Mouse (Mus musculus): ENCODE results near the gene Elof1.

The Elof1 gene

GRCm38 (mm10) chr9:22136765-22137547 lies 20.0 kb upstream of the Elof1 start:
- no peak for DNase-seq (ENCODE audit: low spot score in 2 of 2)

- no peak for DNase-seq (ENCODE audit: low spot score in 2 of 2)
These were observed 18.8 kb upstream of the Elof1 start, which contains the start of gene Acp5 for GRCm38 (mm10) chr9:22135644-22136390. Gene Acp5, minus strand, starts transcription at chr9:22135711.

- peak in 1 of 2 experiments; percentile 38 for DNase-seq (ENCODE audit: low spot score in 2 of 2)
These were observed 18.1 kb upstream of the Elof1 start for GRCm38 (mm10) chr9:22134988-22135643.

GRCm38 (mm10) chr9:22134246-22134890 lies 17.4 kb upstream of the Elof1 start:
- DNase-seq (ENCODE audit: low spot score in 2 of 2): no peak

- no peak for DNase-seq (ENCODE audit: low spot score in 2 of 2)
These were observed 15.2 kb upstream of the Elof1 start for GRCm38 (mm10) chr9:22132220-22132619.

- DNase-seq (ENCODE audit: low spot score in 2 of 2): peak; percentile 16 to 49
These were observed 14.4 kb upstream of the Elof1 start for GRCm38 (mm10) chr9:22131226-22131981.

- DNase-seq (ENCODE audit: low spot score in 2 of 2): no peak
These were observed 8.5 kb upstream of the Elof1 start for GRCm38 (mm10) chr9:22125246-22126027.

GRCm38 (mm10) chr9:22124169-22124568 lies 7.2 kb upstream of the Elof1 start:
- no peak for DNase-seq (ENCODE audit: low spot score in 2 of 2)

- no peak for DNase-seq (ENCODE audit: low spot score in 2 of 2)
These were observed 6.2 kb upstream of the Elof1 start for GRCm38 (mm10) chr9:22123069-22123609.

- no peak for DNase-seq (ENCODE audit: low spot score in 2 of 2)
These were observed 5.0 kb upstream of the Elof1 start for GRCm38 (mm10) chr9:22122005-22122404.

GRCm38 (mm10) chr9:22121545-22121944 lies 4.6 kb upstream of the Elof1 start:
- no peak for DNase-seq (ENCODE audit: low spot score in 2 of 2)

GRCm38 (mm10) chr9:22119543-22119942 lies 2.6 kb upstream of the Elof1 start:
- no peak for DNase-seq (ENCODE audit: low spot score in 2 of 2)

GRCm38 (mm10) chr9:22117754-22118456 lies 933 bp upstream of the Elof1 start:
- peak; percentile 26 to 50 for DNase-seq (ENCODE audit: low spot score in 2 of 2)

- no peak for DNase-seq (ENCODE audit: low spot score in 2 of 2)
These were observed 886 bp downstream of the Elof1 start for GRCm38 (mm10) chr9:22116086-22116485.

- no peak for DNase-seq (ENCODE audit: low spot score in 2 of 2)
These were observed 1.3 kb downstream of the Elof1 start for GRCm38 (mm10) chr9:22115635-22116034.

GRCm38 (mm10) chr9:22108194-22108593 lies 8.8 kb downstream of the Elof1 start:
- no peak for DNase-seq (ENCODE audit: low spot score in 2 of 2)

GRCm38 (mm10) chr9:22099922-22100321 lies 17.1 kb downstream of the Elof1 start:
- DNase-seq (ENCODE audit: low spot score in 2 of 2): no peak

- peak in 1 of 2 experiments; percentile 39 for DNase-seq (ENCODE audit: low spot score in 2 of 2)
These were observed 17.8 kb downstream of the Elof1 start, which contains the start of gene Cnn1 for GRCm38 (mm10) chr9:22098993-22099696. Gene Cnn1, plus strand, starts transcription at chr9:22099216.

GRCm38 (mm10) chr9:22095854-22096307 lies 21.1 kb downstream of the Elof1 start:
- peak; percentile 68 to 88 for DNase-seq (ENCODE audit: low spot score in 2 of 2)

Measured in urinary bladder, postnatal 36 days (tissue).